Mouse (Mus musculus) layer of hippocampus, adult 2 months (tissue): ENCODE data around the gene Baz1a. TPM values are rescaled to one million over a fixed set of nuclear protein-coding genes. Genes with fewer than 3 reads are reported as not detected.
A peak's percentile ranks its signal among the peaks of the same experiment; 100 is the strongest.

Experiments used
- DNase-seq, 2 experiments: peaks; one replicate each; pipeline ENCODE4 v3.0.0; 2022; ENCODE audit warnings: low spot score in 2 of 2
- H3K27ac ChIP-seq: fragments of 200-600 bp; 2 replicates; pipeline ENCODE4 v1.8.1; 2022
- H3K4me3 ChIP-seq: fragments of 200-600 bp; 2 replicates; pipeline ENCODE4 v1.8.1; 2022; ENCODE audit warnings: mild to moderate bottlenecking
- CTCF ChIP-seq: fragments of 200-600 bp; conservative IDR thresholded peaks from 2 replicates; pipeline ENCODE4 v1.8.1; 2022; ENCODE audit warnings: antibody characterized with exemption, mild to moderate bottlenecking, moderate library complexity
- total RNA-seq, 2 experiments: library from RNA; stranded (reverse); gene quantifications; 2 replicates each; pipeline ENCODE4 v1.2.3; 2021

Baz1a gene
- total RNA-seq, 2 experiments from 2014 or later = 1.4 to 1.8 TPM

- no peak for DNase-seq
- no peak overlapping the region for H3K27ac ChIP-seq
These were observed 15.0 kb downstream of the Baz1a start for GRCm38 (mm10) chr12:54999016-54999690.

GRCm38 (mm10) chr12:54998411-54998810 is 15.7 kb downstream of the Baz1a start:
- Histone ChIP-seq H3K4me3 (no peak overlapping the region), H3K27ac (no peak overlapping the region)
- no peak for TF ChIP-seq CTCF
- DNase-seq = no peak

More at GRCm38 (mm10) chr12:54999016-54999690, 15.0 kb downstream of the Baz1a start:
- no peak overlapping the region for H3K4me3 ChIP-seq
- no peak for TF ChIP-seq CTCF

- DNase-seq = no peak
- no peak overlapping the region for H3K27ac ChIP-seq
- TF ChIP-seq CTCF = no peak
- no peak overlapping the region for H3K4me3 ChIP-seq
These were observed 17.1 kb downstream of the Baz1a start for GRCm38 (mm10) chr12:54996979-54997474.

GRCm38 (mm10) chr12:54995965-54996364 is 18.2 kb downstream of the Baz1a start:
- no peak for DNase-seq
- TF ChIP-seq CTCF = no peak
- Histone ChIP-seq H3K4me3 (no peak overlapping the region), H3K27ac (no peak overlapping the region)

- no peak overlapping the region for H3K27ac ChIP-seq
- no peak for TF ChIP-seq CTCF
- DNase-seq = no peak
- no peak overlapping the region for H3K4me3 ChIP-seq
These were observed 19.7 kb downstream of the Baz1a start for GRCm38 (mm10) chr12:54994418-54994817.

- TF ChIP-seq CTCF = no peak
- no peak overlapping the region for H3K27ac ChIP-seq
- DNase-seq = no peak
- H3K4me3 ChIP-seq = no peak overlapping the region
These were observed 20.1 kb downstream of the Baz1a start for GRCm38 (mm10) chr12:54994068-54994386.

GRCm38 (mm10) chr12:54993246-54994067 is 20.7 kb downstream of the Baz1a start:
- DNase-seq = no peak
- Histone ChIP-seq H3K4me3 (no peak overlapping the region), H3K27ac (no peak overlapping the region)
- no peak for TF ChIP-seq CTCF

- Histone ChIP-seq H3K27ac (no peak overlapping the region), H3K4me3 (no peak overlapping the region)
- no peak for TF ChIP-seq CTCF
- DNase-seq = no peak
These were observed 21.3 kb downstream of the Baz1a start for GRCm38 (mm10) chr12:54992814-54993213.

GRCm38 (mm10) chr12:54988323-54988850 is 25.8 kb downstream of the Baz1a start:
- H3K27ac ChIP-seq = no peak overlapping the region
- no peak for DNase-seq
- H3K4me3 ChIP-seq = no peak overlapping the region
- TF ChIP-seq CTCF = no peak

GRCm38 (mm10) chr12:54987156-54987555 is 27.0 kb downstream of the Baz1a start:
- Histone ChIP-seq H3K4me3 (no peak overlapping the region), H3K27ac (no peak overlapping the region)
- no peak for TF ChIP-seq CTCF
- DNase-seq = no peak

GRCm38 (mm10) chr12:54986052-54986717 is 28.0 kb downstream of the Baz1a start, which contains the start of gene Gm20403:
Gene Gm20403, minus strand, starts transcription at chr12:54986529.
- Histone ChIP-seq H3K4me3 (peak within 1 kb of the TSS; percentile 76), H3K27ac (peak within 1 kb of the TSS; percentile 65)
- DNase-seq = peak in 1 of 2 experiments; percentile 18
- TF ChIP-seq CTCF = no peak

GRCm38 (mm10) chr12:54985257-54986051 is 28.7 kb downstream of the Baz1a start:
- no peak for DNase-seq
- TF ChIP-seq CTCF = peak; percentile 12; the same call in 1 of the 2 replicates
- peak overlapping the region; percentile 76 for H3K4me3 ChIP-seq
- peak overlapping the region; percentile 65 for H3K27ac ChIP-seq
